19 mouse cellular contexts compared by ENCODE assay signal in genomic region chr13:114150856-114151697, GRCm38 (mm10).
A peak's percentile ranks its signal among the peaks of the same experiment; 100 is the strongest.
DNase-seq lines count a peak whose midpoint lies in the region; ATAC-seq and TF ChIP-seq lines count a peak whose summit lies in the region.
"Had no signal": no experiment of that assay in that cellular context is flagged by ENCODE, and none has a peak within 500 bp of the region (broad histone marks: within the 10 kb centered on the region; RNA-seq: fewer than 3 reads in every experiment).

No protein-coding gene starts in this region.

- TF ChIP-seq CTCF in MEL (IDR thresholded peaks at IDR 0.05 in 2 of 3, conservative IDR thresholded peaks at IDR 0.05 in 1 of 3; ENCODE audit: control insufficient read depth in 1 of 3, insufficient read depth in 1 of 3, low read depth in 2 of 3, low read length in 3 of 3, poor library complexity in 1 of 3, severe bottlenecking in 1 of 3), result no peak

- no peak for DNase-seq in heart, adult 8-10 months (ENCODE audit: low spot score)
- DNase-seq in MEL (ENCODE audit: low read depth, low spot score), result peak; percentile 5
- DNase-seq in natural killer cell, adult 2 months (ENCODE audit: low spot score in 2 of 2), result peak; percentile 35 to 47
- peak; percentile 52 to 63 for DNase-seq in thymus, postnatal 36 days
- no peak for DNase-seq in kidney, postnatal 10 days
- DNase-seq: adrenal gland, postnatal 10 days; cerebellum, adult 11 months; cerebellum, postnatal 25 days; heart, postnatal 4 days; kidney, adult 18-20 months; kidney, postnatal 14 days; lung, postnatal 14 days had no signal

- H3K9me3 ChIP-seq in heart, embryonic 16.5 days (replicated peaks; ENCODE audit: control insufficient read depth, low read length), result no peaks in the 10 kb centered on the region
- no peaks in the 10 kb centered on the region for H3K9me3 ChIP-seq in MEL (replicated peaks; ENCODE audit: insufficient read depth, low read length)
- H3K9me3 ChIP-seq in forebrain, embryonic 13.5 days (replicated peaks), result no peaks in the 10 kb centered on the region
- H3K9me3 ChIP-seq: neural tube, embryonic 15.5 days had no signal

- no peak for TF ChIP-seq POLR2A in MEL (IDR thresholded peaks at IDR 0.05; ENCODE audit: control insufficient read depth in 1 of 2, insufficient read depth in 1 of 2, low read depth in 1 of 2, low read length in 2 of 2, poor library complexity in 1 of 2)

- TF ChIP-seq EP300 in MEL (IDR thresholded peaks at IDR 0.05; ENCODE audit: low read depth in 1 of 2, low read length in 2 of 2), result no peak

- WGBS in heart, embryonic 16.5 days, result 77% methylated on average over 16 of the region's 16 CpGs
- 96% methylated on average over 16 of the region's 16 CpGs for WGBS in forebrain, embryonic 13.5 days

- no peak overlapping the region for H3K9ac ChIP-seq in heart, embryonic 16.5 days (ENCODE audit: low read length)
- no peak overlapping the region for H3K9ac ChIP-seq in MEL (ENCODE audit: control insufficient read depth, low read depth, low read length, poor library complexity, severe bottlenecking)
- H3K9ac ChIP-seq in forebrain, embryonic 13.5 days, result no peak overlapping the region
- H3K9ac ChIP-seq: neural tube, embryonic 15.5 days had no signal

- no peak overlapping the region for H3K4me2 ChIP-seq in heart, embryonic 16.5 days (ENCODE audit: low read depth, low read length)
- H3K4me2 ChIP-seq in forebrain, embryonic 13.5 days, result no peak overlapping the region
- H3K4me2 ChIP-seq: heart, embryonic 11.5 days; neural tube, embryonic 15.5 days had no signal

- no peaks in the 10 kb centered on the region for H3K36me3 ChIP-seq in heart, embryonic 16.5 days (ENCODE audit: control insufficient read depth, insufficient read depth)
- no peaks in the 10 kb centered on the region for H3K36me3 ChIP-seq in MEL (ENCODE audit: control insufficient read depth in 1 of 2, insufficient read depth in 2 of 2, low read length in 2 of 2)
- no peaks in the 10 kb centered on the region for H3K36me3 ChIP-seq in forebrain, embryonic 13.5 days (ENCODE audit: poor library complexity, severe bottlenecking)

- H3K4me1 ChIP-seq in heart, embryonic 16.5 days (ENCODE audit: control insufficient read depth, insufficient read depth, low read length), result no peaks in the 10 kb centered on the region
- no peaks in the 10 kb centered on the region for H3K4me1 ChIP-seq in MEL (ENCODE audit: control insufficient read depth in 1 of 2, insufficient read depth in 2 of 2, low read length in 2 of 2)
- H3K4me1 ChIP-seq in forebrain, embryonic 13.5 days, result no peaks in the 10 kb centered on the region
- H3K4me1 ChIP-seq: neural tube, embryonic 15.5 days had no signal

- H3K27ac ChIP-seq in heart, embryonic 16.5 days (ENCODE audit: low read length), result no peak overlapping the region
- no peak overlapping the region for H3K27ac ChIP-seq in MEL (ENCODE audit: control insufficient read depth, low read depth, low read length)
- H3K27ac ChIP-seq in forebrain, embryonic 13.5 days, result no peak overlapping the region
- H3K27ac ChIP-seq: hindbrain, postnatal 0 days; left cerebral cortex, adult 2 months; neural tube, embryonic 15.5 days had no signal

- no peaks in the 10 kb centered on the region for H3K27me3 ChIP-seq in heart, embryonic 16.5 days (ENCODE audit: control insufficient read depth, insufficient read depth, low read length)
- no peaks in the 10 kb centered on the region for H3K27me3 ChIP-seq in MEL (ENCODE audit: control insufficient read depth in 1 of 2, insufficient read depth in 2 of 2, low read length in 2 of 2)
- H3K27me3 ChIP-seq in forebrain, embryonic 13.5 days, result no peaks in the 10 kb centered on the region
- H3K27me3 ChIP-seq: neural tube, embryonic 15.5 days had no signal

- no peaks in the 10 kb centered on the region for H3K79me2 ChIP-seq in MEL (ENCODE audit: control insufficient read depth, insufficient read depth, low read length, poor library complexity)

- TF ChIP-seq RAD21 in MEL (IDR thresholded peaks at IDR 0.05; ENCODE audit: low read depth, low read length), result no peak

- ATAC-seq in heart, embryonic 16.5 days (replicated peaks; ENCODE audit: extremely low read depth, insufficient read depth, low FRiP score), result peak; percentile 37; the same call in 1 of the 2 replicates
- no peak for ATAC-seq in forebrain, embryonic 13.5 days
- ATAC-seq: forebrain, embryonic 16.5 days; hindbrain, postnatal 0 days had no signal

- H3K4me3 ChIP-seq in heart, embryonic 16.5 days (ENCODE audit: low read length), result no peak overlapping the region
- H3K4me3 ChIP-seq in MEL (ENCODE audit: control insufficient read depth in 1 of 2, insufficient read depth in 1 of 2, low read depth in 2 of 2, low read length in 2 of 2), result no peak overlapping the region
- H3K4me3 ChIP-seq in forebrain, embryonic 13.5 days, result no peak overlapping the region
- H3K4me3 ChIP-seq: left cerebral cortex, adult 2 months; neural tube, embryonic 15.5 days had no signal

TF ChIP-seq in MEL, 35 proteins besides CTCF, POLR2A, EP300 and RAD21:
- no peak for TF ChIP-seq USF1 (IDR thresholded peaks at IDR 0.05; ENCODE audit: low read depth, low read length)

Comparison
In these comparisons a context has a peak if more than half of its experiments do, and no peak if none do; other contexts are left out.
1. DNase-seq: peak in MEL (single experiment), natural killer cell, adult 2 months (2 of 2) and thymus, postnatal 36 days (2 of 2); none in heart, adult 8-10 months (single experiment) and kidney, postnatal 10 days (single experiment).